Mouse (Mus musculus) limb, embryonic 14.5 days (tissue): ENCODE results near the gene Cd59b. TPM values are rescaled to one million over a fixed set of nuclear protein-coding genes. Genes with fewer than 3 reads are reported as not detected.
"Not testable (repeated sequence)": the region's sequence is repeated elsewhere in the genome, so short reads cannot be mapped to it uniquely, and the experiment has no call there.

Experiments used
- ATAC-seq: fragments of 200-750 bp; cut with Nextera tagmentation; 2 replicates; pipeline ENCODE4 v1.8.0; 2017; ENCODE audit warnings: low read depth, moderate number of reproducible peaks, moderate TSS enrichment; ENCODE audit not compliant: low FRiP score
- DNase-seq: peaks from one replicate; pipeline ENCODE4 v3.0.0-alpha.2; 2015; ENCODE audit warnings: low spot score
- H3K27ac ChIP-seq: fragments of 300-500 bp; sonication (generic); replicated peaks from 2 replicates; pipeline ENCODE4 v1.5.1; 2014; ENCODE audit warnings: low read depth, mild to moderate bottlenecking, low read length, moderate library complexity, mixed read lengths
- H3K27me3 ChIP-seq: fragments of 300-500 bp; sonication (generic); 2 replicates; pipeline ENCODE4 v1.6.1; 2014; ENCODE audit warnings: low read length, mixed read lengths; ENCODE audit not compliant: control insufficient read depth, insufficient read depth
- H3K36me3 ChIP-seq: fragments of 300-500 bp; sonication (generic); 2 replicates; pipeline ENCODE4 v1.6.1; 2014; ENCODE audit warnings: mild to moderate bottlenecking, low read length, moderate library complexity, mixed read lengths; ENCODE audit not compliant: control insufficient read depth, insufficient read depth
- H3K4me1 ChIP-seq: fragments of 300-500 bp; sonication (generic); 2 replicates; pipeline ENCODE4 v1.6.1; 2014; ENCODE audit warnings: antibody characterized with exemption, low read length, mixed read lengths; ENCODE audit not compliant: control insufficient read depth, insufficient read depth
- H3K4me2 ChIP-seq: fragments of 300-500 bp; sonication (generic); replicated peaks from 2 replicates; pipeline ENCODE4 v1.6.1; 2014; ENCODE audit warnings: low read depth, mild to moderate bottlenecking, low read length, moderate library complexity; ENCODE audit not compliant: severe bottlenecking
- H3K4me3 ChIP-seq: fragments of 300-500 bp; sonication (generic); replicated peaks from 2 replicates; pipeline ENCODE4 v1.5.1; 2014; ENCODE audit warnings: low read length
- H3K9ac ChIP-seq: fragments of 300-500 bp; sonication (generic); 2 replicates; pipeline ENCODE4 v1.6.1; 2014; ENCODE audit warnings: mild to moderate bottlenecking, low read depth, low read length, moderate library complexity; ENCODE audit not compliant: severe bottlenecking
- H3K9me3 ChIP-seq: fragments of 300-500 bp; sonication (generic); 2 replicates; pipeline ENCODE4 v1.6.1; 2016; ENCODE audit warnings: low read length; ENCODE audit not compliant: control insufficient read depth
- POLR2A ChIP-seq: fragments of 200-500 bp; IDR thresholded peaks from 2 replicates; pipeline ENCODE4 v1.8.0; 2012; ENCODE audit warnings: inconsistent platforms, mild to moderate bottlenecking, moderate library complexity, borderline replicate concordance; ENCODE audit not compliant: insufficient read depth, insufficient read length; ENCODE audit errors: extremely low read depth
- WGBS: fragments of 180-500 bp; shearing (Covaris S2); extraction: QIAGEN DNeasy Blood & Tissue Kit; methylation state at CpG from one replicate; pipeline ENCODE4 v1.1.7; 2014; 5-methylcytosine and 5-hydroxymethylcytosine counted together
- polyA plus RNA-seq, 2 experiments: library from polyadenylated mRNA; depleted of rRNA in 1 of 2; stranded (reverse) in 1 of 2; unstranded in 1 of 2; fragments of >200 nt; fragmentation: Nextera tagmentation in 1 of 2; extraction: Ambion mirVana in 1 of 2; gene quantifications; 2 replicates each; pipeline versions ENCODE4 v1.2.1 to v1.2.3; 2012 to 2014

Cd59b gene
- polyA plus RNA-seq, 2 experiments = 6.5 to 6.8 TPM

DNA sequence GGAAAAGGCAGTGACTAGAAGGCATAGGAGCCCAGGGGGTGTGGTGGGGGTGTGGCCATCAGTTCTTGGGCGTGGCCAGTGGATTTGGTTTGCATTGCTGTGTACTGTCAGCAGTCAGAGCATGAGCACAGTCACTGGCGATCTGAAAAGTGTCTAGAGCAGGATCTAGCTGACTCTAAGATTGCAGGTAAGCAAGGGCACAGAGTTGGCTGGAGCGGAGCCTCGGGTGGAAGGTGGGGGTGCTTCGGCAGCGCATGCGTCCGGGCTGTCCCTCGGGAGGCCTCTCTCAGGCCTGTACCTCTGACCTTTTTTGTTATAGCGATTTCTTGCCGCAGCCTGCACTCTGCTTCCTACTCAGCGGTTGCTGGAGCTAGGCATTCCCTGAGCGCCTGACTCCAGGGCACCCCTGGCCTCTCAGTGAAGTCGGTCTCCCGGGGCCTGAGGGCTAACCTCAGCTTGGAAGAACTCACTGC is 26.1 kb downstream of the Cd59b start, which contains the start of gene Cd59a:
TSS of gene Cd59a (plus strand) at position 61 of the 473 bp plus-strand sequence.
- peak; percentile 87 for ATAC-seq
- 10% methylated on average over 15 of the region's 15 CpGs for WGBS
- Histone ChIP-seq H3K27me3 (no peaks in the 10 kb centered on the region), H3K9ac (peak within 1 kb of the TSS; percentile 59), H3K4me1 (peaks cover 4% of the 10 kb centered on the region; the same call in 1 of the 2 replicates), H3K9me3 (no peaks in the 10 kb centered on the region), H3K27ac (0 out of 2 replicates have a peak within 1 kb of the TSS, but pooled peaks have one; percentile 33), H3K4me3 (peak within 1 kb of the TSS; percentile 44), H3K4me2 (peak within 1 kb of the TSS; percentile 67), H3K36me3 (no peaks in the 10 kb centered on the region)
- TF ChIP-seq POLR2A = no peak
- DNase-seq = peak; percentile 87

GRCm38 (mm10) chr2:104096256-104096655 is 26.6 kb downstream of the Cd59b start:
- Histone ChIP-seq H3K27me3 (no peaks in the 10 kb centered on the region), H3K4me2 (peak overlapping the region; percentile 67), H3K9ac (peak overlapping the region; percentile 59), H3K27ac (0 out of 2 replicates have a peak overlapping the region, but pooled peaks have one; percentile 33), H3K4me3 (peak overlapping the region; percentile 44), H3K9me3 (no peaks in the 10 kb centered on the region), H3K36me3 (no peaks in the 10 kb centered on the region), H3K4me1 (peaks cover 4% of the 10 kb centered on the region; the same call in 1 of the 2 replicates)
- ATAC-seq (no peak), DNase-seq (no peak)
- no peak for TF ChIP-seq POLR2A
- 42% methylated on average over 10 of the region's 10 CpGs for WGBS

DNA sequence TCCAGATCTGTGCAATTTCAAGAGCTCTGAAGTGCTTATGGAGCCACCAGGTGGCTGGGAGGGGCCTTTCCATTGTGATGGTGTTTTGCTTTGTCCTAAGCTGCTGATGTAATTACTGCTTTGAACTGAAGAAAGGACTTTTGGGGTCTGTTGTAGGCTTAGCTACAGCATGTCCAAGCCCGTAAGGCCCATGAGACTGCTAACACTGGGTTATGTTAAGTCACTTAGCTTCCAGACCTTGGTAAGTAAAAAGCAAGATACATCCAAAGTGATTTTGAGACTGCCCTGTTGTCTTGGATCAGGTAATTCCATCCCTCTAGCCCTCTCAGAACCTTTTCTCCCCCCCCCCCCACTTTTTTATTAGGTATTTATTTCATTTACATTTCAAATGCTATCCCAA is 27.1 kb downstream of the Cd59b start:
- 84% methylated on average over 1 of the region's 1 CpGs for WGBS
- not testable (repeated sequence) for H3K36me3 ChIP-seq, H3K4me3 ChIP-seq, ATAC-seq, H3K27me3 ChIP-seq, H3K9me3 ChIP-seq, DNase-seq, H3K4me1 ChIP-seq, H3K9ac ChIP-seq, H3K4me2 ChIP-seq, H3K27ac ChIP-seq

GRCm38 (mm10) chr2:104097396-104097795 is 27.7 kb downstream of the Cd59b start:
- WGBS = 94% methylated on average over 4 of the region's 4 CpGs
- H3K36me3 ChIP-seq, H3K4me1 ChIP-seq: not testable (repeated sequence)

GRCm38 (mm10) chr2:104098529-104099230 is 29.0 kb downstream of the Cd59b start:
- no peak for ATAC-seq
- 48% methylated on average over 3 of the region's 3 CpGs for WGBS
- H3K4me2 ChIP-seq = no peak overlapping the region

More at GRCm38 (mm10) chr2:104097396-104097795, 27.7 kb downstream of the Cd59b start:
- ATAC-seq, DNase-seq, H3K9ac ChIP-seq, H3K27me3 ChIP-seq, H3K4me2 ChIP-seq, H3K9me3 ChIP-seq, H3K27ac ChIP-seq, H3K4me3 ChIP-seq: not testable (repeated sequence)

More at GRCm38 (mm10) chr2:104098529-104099230, 29.0 kb downstream of the Cd59b start:
- no peak overlapping the region for H3K9ac ChIP-seq
- no peak overlapping the region for H3K4me3 ChIP-seq
- no peak for TF ChIP-seq POLR2A
- no peak overlapping the region for H3K27ac ChIP-seq
- DNase-seq = no peak
- no peaks in the 10 kb centered on the region for H3K27me3 ChIP-seq
- H3K9me3 ChIP-seq = no peaks in the 10 kb centered on the region
- no peaks in the 10 kb centered on the region for H3K36me3 ChIP-seq
- peaks cover 4% of the 10 kb centered on the region; the same call in 1 of the 2 replicates for H3K4me1 ChIP-seq
